Mouse (Mus musculus): ENCODE results near the gene Hsdl1. TPM values are rescaled to one million over a fixed set of nuclear protein-coding genes. Genes with fewer than 3 reads are reported as not detected.

Hsdl1 gene
- polyA plus RNA-seq, 1 experiment from 2014 or later: 28.8 TPM

- no peak overlapping the region for H3K4me3 ChIP-seq (replicated peaks)
- no peak overlapping the region for H3K4me2 ChIP-seq (replicated peaks)
- 80% methylated on average over 2 of the region's 2 CpGs for WGBS
- H3K27me3 ChIP-seq (replicated peaks): no peaks in the 10 kb centered on the region
- H3K9me3 ChIP-seq: no peaks in the 10 kb centered on the region
- no peak overlapping the region for H3K9ac ChIP-seq
- H3K36me3 ChIP-seq: peaks cover 11% of the 10 kb centered on the region
- no peak for ATAC-seq
- H3K27ac ChIP-seq: no peak overlapping the region
- peaks cover 8% of the 10 kb centered on the region; the same call in 1 of the 2 replicates for H3K4me1 ChIP-seq (replicated peaks)
Observed at GRCm38 (mm10) chr8:119606224-119606623, 31.2 kb upstream of the Hsdl1 start.

DNA sequence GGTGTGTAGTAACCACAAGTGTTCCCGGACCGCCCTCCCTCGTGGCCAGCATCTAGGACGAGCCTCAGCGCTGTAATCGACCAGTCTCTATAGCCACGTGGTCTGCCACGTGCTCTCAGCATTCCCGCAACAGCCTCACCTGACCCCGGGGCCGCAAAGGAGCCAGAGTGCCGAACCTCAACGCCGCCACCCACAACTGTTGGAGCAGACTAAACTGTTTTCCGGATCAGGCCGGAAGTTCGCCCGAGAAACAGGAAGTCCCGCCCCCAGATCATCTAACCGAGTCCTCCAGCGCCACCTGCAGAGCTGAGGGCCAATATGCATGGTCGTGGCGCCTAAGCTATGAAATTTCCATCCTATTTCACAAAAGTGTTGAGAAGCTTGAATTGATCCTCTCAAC is 30.0 kb upstream of the Hsdl1 start, which contains the start of gene Taf1c:
Gene Taf1c (minus strand): TSS at position 227 of the 400 bp plus-strand sequence.
- Histone ChIP-seq H3K4me3 (replicated peaks) (peak within 1 kb of the TSS; percentile 68), H3K9ac (peak within 1 kb of the TSS; percentile 77), H3K4me2 (replicated peaks) (peak within 1 kb of the TSS; percentile 73), H3K9me3 (no peaks in the 10 kb centered on the region), H3K27ac (peak within 1 kb of the TSS; percentile 42; the same call in 1 of the 2 replicates), H3K36me3 (peaks cover 22% of the 10 kb centered on the region), H3K4me1 (replicated peaks) (peaks cover 8% of the 10 kb centered on the region; the same call in 1 of the 2 replicates), H3K27me3 (replicated peaks) (no peaks in the 10 kb centered on the region)
- peak; percentile 87 for ATAC-seq
- under 1% methylated on average over 23 of the region's 23 CpGs for WGBS

DNA sequence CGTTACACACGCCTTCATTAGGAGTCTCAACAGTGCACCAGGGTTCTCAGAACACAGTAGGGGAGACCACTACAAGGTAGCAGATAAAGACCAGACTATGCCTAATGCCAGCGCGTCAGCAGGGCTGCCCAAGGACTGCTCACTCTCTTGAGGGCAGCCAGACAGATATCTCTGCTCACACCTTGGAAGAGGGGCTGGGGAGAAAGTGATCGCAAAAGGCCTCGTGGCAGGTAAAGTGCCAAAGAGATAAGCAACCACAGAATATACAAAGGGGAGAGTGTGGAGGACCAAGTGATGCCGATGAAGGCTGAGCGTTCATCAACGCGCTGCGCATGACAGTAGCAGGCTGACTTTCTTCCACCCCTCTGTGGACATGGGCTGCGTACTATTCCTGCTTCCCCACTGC is 29.4 kb upstream of the Hsdl1 start:
- WGBS: 34% methylated on average over 12 of the region's 12 CpGs
- peaks cover 24% of the 10 kb centered on the region for H3K36me3 ChIP-seq
- peak overlapping the region; percentile 68 for H3K4me3 ChIP-seq (replicated peaks)
- no peaks in the 10 kb centered on the region for H3K9me3 ChIP-seq
- peak overlapping the region; percentile 77 for H3K9ac ChIP-seq
- peak overlapping the region; percentile 73 for H3K4me2 ChIP-seq (replicated peaks)
- ATAC-seq: peak; percentile 42; the same call in 1 of the 2 replicates
- H3K4me1 ChIP-seq (replicated peaks): peaks cover 8% of the 10 kb centered on the region; the same call in 1 of the 2 replicates
- H3K27me3 ChIP-seq (replicated peaks): no peaks in the 10 kb centered on the region
- H3K27ac ChIP-seq: no peak overlapping the region

GRCm38 (mm10) chr8:119603771-119604170 is 28.8 kb upstream of the Hsdl1 start:
- no peak for ATAC-seq
- Histone ChIP-seq H3K36me3 (peaks cover 28% of the 10 kb centered on the region), H3K4me2 (replicated peaks) (peak overlapping the region; percentile 73), H3K4me3 (replicated peaks) (peak overlapping the region; percentile 68), H3K9me3 (no peaks in the 10 kb centered on the region), H3K4me1 (replicated peaks) (peaks cover 8% of the 10 kb centered on the region; the same call in 1 of the 2 replicates), H3K27me3 (replicated peaks) (no peaks in the 10 kb centered on the region), H3K27ac (no peak overlapping the region), H3K9ac (peak overlapping the region; percentile 77; the same call in 1 of the 2 replicates)
- 90% methylated on average over 4 of the region's 4 CpGs for WGBS

GRCm38 (mm10) chr8:119591456-119591855 is 16.5 kb upstream of the Hsdl1 start:
- Histone ChIP-seq H3K4me1 (replicated peaks) (peaks cover 27% of the 10 kb centered on the region; the same call in 1 of the 2 replicates), H3K27me3 (replicated peaks) (no peaks in the 10 kb centered on the region), H3K4me3 (replicated peaks) (no peak overlapping the region), H3K4me2 (replicated peaks) (no peak overlapping the region), H3K27ac (no peak overlapping the region), H3K9ac (no peak overlapping the region), H3K9me3 (no peaks in the 10 kb centered on the region), H3K36me3 (no peaks in the 10 kb centered on the region)
- peak; percentile 13; the same call in 1 of the 2 replicates for ATAC-seq
- WGBS: 83% methylated on average over 7 of the region's 7 CpGs

DNA sequence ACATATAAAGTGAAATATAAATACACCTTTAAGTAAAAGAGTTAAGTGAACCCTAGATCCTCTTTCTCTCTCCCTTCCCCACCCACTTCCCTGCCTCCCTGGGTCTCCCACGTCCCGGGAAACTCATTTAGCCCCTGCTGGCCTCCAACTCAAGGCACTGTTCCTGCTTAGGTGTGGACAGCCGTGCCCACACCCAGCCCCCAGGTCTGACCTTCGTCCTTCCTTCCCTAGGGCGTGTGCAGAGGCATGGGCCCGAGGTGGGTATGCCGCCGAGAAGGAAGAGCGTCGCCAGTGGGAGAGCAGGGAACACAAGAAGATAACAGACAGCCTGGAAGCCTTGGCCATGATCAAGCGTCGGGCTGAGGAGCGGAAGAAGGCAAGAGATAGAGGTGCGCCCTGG is 15.4 kb upstream of the Hsdl1 start:
- WGBS: 66% methylated on average over 14 of the region's 14 CpGs
- Histone ChIP-seq H3K4me3 (replicated peaks) (no peak overlapping the region), H3K9me3 (no peaks in the 10 kb centered on the region), H3K27me3 (replicated peaks) (no peaks in the 10 kb centered on the region), H3K4me2 (replicated peaks) (0 out of 2 replicates have a peak overlapping the region, but pooled peaks have one; percentile 6), H3K36me3 (no peaks in the 10 kb centered on the region), H3K4me1 (replicated peaks) (peaks cover 20% of the 10 kb centered on the region; the same call in 1 of the 2 replicates), H3K27ac (peak overlapping the region; percentile 56; the same call in 1 of the 2 replicates), H3K9ac (no peak overlapping the region)
- ATAC-seq: peak; percentile 82

DNA sequence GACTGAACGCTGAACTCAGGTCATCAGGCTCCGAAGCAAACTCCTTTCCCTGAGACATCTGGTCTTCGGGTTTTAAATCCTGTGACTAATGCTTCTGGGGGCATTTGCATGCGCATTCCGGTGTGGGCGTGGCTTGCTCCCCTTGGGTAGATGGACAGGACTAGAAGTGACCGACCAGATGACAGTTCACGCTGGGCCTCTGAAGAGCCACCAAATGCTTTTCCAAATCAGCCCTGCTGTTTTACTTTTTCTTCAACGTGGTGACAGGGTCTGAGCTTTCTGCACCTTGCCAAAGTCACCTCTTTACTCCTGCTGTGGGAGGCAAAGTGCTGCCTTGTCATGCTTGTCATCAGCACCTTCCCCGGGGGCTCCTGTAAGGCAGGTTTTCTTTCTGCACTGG is 13.9 kb upstream of the Hsdl1 start:
- Histone ChIP-seq H3K4me1 (replicated peaks) (peaks cover 10% of the 10 kb centered on the region; the same call in 1 of the 2 replicates), H3K9ac (no peak overlapping the region), H3K27me3 (replicated peaks) (no peaks in the 10 kb centered on the region), H3K4me3 (replicated peaks) (no peak overlapping the region), H3K36me3 (no peaks in the 10 kb centered on the region), H3K4me2 (replicated peaks) (no peak overlapping the region), H3K27ac (no peak overlapping the region), H3K9me3 (no peaks in the 10 kb centered on the region)
- 33% methylated on average over 10 of the region's 10 CpGs for WGBS
- ATAC-seq: no peak

DNA sequence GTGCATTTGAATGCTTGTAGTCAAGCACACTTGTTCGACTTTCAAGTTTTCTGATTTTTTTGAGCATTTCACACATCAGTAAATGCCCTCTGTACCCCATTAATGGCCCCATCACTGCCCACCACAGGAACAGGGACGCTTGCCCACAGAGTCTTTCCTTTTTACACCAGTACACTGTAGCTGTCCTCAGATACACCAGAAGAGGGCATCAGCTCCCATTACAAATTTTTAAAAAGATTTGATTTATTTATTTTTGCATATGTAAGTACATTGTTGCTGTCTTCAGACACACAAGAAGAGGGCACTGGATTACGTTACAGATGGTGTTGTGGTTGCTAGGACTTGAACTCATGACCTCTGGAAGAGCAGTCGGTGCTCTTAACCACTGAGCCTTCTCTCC is 13.3 kb upstream of the Hsdl1 start:
- H3K36me3 ChIP-seq: no peaks in the 10 kb centered on the region
- no peak overlapping the region for H3K4me2 ChIP-seq (replicated peaks)
- H3K9ac ChIP-seq: no peak overlapping the region
- H3K27ac ChIP-seq: no peak overlapping the region
- no peak overlapping the region for H3K4me3 ChIP-seq (replicated peaks)
- WGBS: 63% methylated on average over 4 of the region's 4 CpGs
- H3K9me3 ChIP-seq: no peaks in the 10 kb centered on the region
- peaks cover 10% of the 10 kb centered on the region; the same call in 1 of the 2 replicates for H3K4me1 ChIP-seq (replicated peaks)
- no peaks in the 10 kb centered on the region for H3K27me3 ChIP-seq (replicated peaks)
- no peak for ATAC-seq

GRCm38 (mm10) chr8:119585901-119586300 is 10.9 kb upstream of the Hsdl1 start:
- peaks cover 8% of the 10 kb centered on the region; the same call in 1 of the 2 replicates for H3K4me1 ChIP-seq (replicated peaks)
- 22% methylated on average over 18 of the region's 24 CpGs for WGBS

DNA sequence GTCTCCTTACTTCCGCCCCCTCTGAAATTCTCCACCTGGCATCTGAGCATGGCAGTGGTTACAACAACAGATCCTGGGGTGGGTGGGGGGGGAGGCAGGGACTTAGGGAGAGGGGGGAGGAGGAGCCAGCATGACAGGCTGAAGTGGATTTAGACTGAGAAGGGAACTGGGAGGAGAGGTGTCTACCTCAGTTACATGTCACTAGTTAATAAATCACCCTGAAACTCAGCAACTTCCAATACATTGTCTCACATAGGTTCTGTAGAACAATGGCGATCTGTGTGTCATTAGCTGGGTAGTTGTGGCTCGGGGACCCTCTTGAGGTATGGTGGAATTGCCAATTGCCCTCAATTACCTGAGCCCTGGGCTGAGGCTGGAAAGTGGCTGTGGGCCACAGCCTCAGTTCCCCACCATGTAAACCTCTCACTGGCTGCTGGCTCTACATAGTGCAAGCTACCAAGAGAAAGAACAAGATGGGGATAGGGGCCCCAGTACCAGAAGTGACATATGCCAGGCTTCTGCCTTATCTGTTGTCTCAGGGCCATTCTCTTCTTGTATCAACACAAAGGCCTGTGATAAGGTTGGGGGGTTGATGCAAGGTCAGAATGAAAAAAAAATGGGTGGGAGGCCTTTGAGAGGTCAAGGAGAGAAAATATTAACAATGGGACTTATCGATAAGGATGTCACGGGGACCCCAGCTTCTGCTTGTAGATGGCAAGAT is 5.6 kb upstream of the Hsdl1 start:
- Histone ChIP-seq H3K27ac (peak overlapping the region; percentile 70; the same call in 1 of the 2 replicates), H3K9me3 (no peaks in the 10 kb centered on the region), H3K4me2 (replicated peaks) (no peak overlapping the region), H3K9ac (no peak overlapping the region), H3K27me3 (replicated peaks) (no peaks in the 10 kb centered on the region), H3K36me3 (no peaks in the 10 kb centered on the region), H3K4me3 (replicated peaks) (no peak overlapping the region), H3K4me1 (replicated peaks) (peaks cover 9% of the 10 kb centered on the region; the same call in 1 of the 2 replicates)
- ATAC-seq: peak; percentile 60
- 48% methylated on average over 5 of the region's 5 CpGs for WGBS

More at GRCm38 (mm10) chr8:119585901-119586300, 10.9 kb upstream of the Hsdl1 start:
- ATAC-seq: peak; percentile 48
- Histone ChIP-seq H3K4me3 (replicated peaks) (peak overlapping the region; percentile 29), H3K4me2 (replicated peaks) (peak overlapping the region; percentile 63), H3K27me3 (replicated peaks) (no peaks in the 10 kb centered on the region), H3K36me3 (no peaks in the 10 kb centered on the region), H3K27ac (peak overlapping the region; percentile 7; the same call in 1 of the 2 replicates), H3K9me3 (no peaks in the 10 kb centered on the region), H3K9ac (peak overlapping the region; percentile 21; the same call in 1 of the 2 replicates)

DNA sequence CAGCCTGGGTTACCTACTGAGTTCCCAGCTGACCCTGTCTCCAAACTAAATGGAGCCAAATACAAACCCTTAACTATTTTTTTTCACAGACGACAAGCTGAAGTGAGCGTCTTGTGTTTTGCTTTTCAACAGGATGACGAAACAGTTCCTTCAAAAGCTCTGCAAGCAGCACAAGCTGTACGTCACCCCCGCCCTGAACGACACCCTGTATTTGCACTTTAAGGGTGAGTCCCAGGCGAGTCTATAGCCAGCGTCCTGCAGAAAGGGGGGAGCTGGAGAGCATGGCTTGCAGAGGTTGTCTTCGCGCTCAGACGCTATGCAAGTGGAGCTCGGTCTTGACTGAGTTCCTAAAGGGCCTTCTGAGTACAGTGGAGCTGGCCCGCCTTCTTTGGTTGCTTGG is 4.1 kb upstream of the Hsdl1 start:
- Histone ChIP-seq H3K4me2 (replicated peaks) (no peak overlapping the region), H3K4me3 (replicated peaks) (no peak overlapping the region), H3K9ac (no peak overlapping the region), H3K36me3 (no peaks in the 10 kb centered on the region), H3K27ac (0 out of 2 replicates have a peak overlapping the region, but pooled peaks have one; percentile 36), H3K9me3 (no peaks in the 10 kb centered on the region), H3K4me1 (replicated peaks) (peaks cover 11% of the 10 kb centered on the region), H3K27me3 (replicated peaks) (no peaks in the 10 kb centered on the region)
- no peak for ATAC-seq
- WGBS: 36% methylated on average over 13 of the region's 13 CpGs

DNA sequence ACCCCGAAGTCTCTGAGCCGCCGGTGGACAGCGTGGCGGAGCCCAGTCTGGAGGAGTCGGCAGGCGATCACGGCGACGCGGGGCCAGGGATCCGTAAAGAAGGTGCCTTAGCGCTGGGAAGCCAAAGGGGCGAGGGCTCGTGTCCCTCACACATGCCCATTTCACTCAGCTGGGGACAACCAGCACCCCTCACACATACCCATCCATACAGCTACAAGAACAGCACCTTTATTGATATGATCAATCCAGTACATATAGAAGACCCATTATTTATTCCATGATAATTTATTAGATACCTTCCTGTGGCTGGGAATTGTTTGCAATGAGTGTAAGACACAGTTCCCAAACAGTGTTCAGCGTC is 363 bp upstream of the Hsdl1 start:
- WGBS: 1% methylated on average over 16 of the region's 16 CpGs
- ATAC-seq: no peak
- no peaks in the 10 kb centered on the region for H3K27me3 ChIP-seq (replicated peaks)

More for the DNA sequence above, 363 bp upstream of the Hsdl1 start:
- peaks cover 5% of the 10 kb centered on the region for H3K4me1 ChIP-seq (replicated peaks)
- no peaks in the 10 kb centered on the region for H3K9me3 ChIP-seq
- no peaks in the 10 kb centered on the region for H3K36me3 ChIP-seq
- peak overlapping the region; percentile 94 for H3K4me2 ChIP-seq (replicated peaks)
- H3K4me3 ChIP-seq (replicated peaks): peak overlapping the region; percentile 62
- 0 out of 2 replicates have a peak overlapping the region, but pooled peaks have one; percentile 71 for H3K27ac ChIP-seq
- H3K9ac ChIP-seq: peak overlapping the region; percentile 50

Measured in intestine, embryonic 15.5 days (tissue).